Comparison of ENCODE assay signal across 11 mouse cellular contexts in genomic region chr7:34252030-34252429, GRCm38 (mm10). TPM values are rescaled to one million over a fixed set of nuclear protein-coding genes. Genes with fewer than 3 reads are reported as not detected.
DNase-seq lines count a peak whose midpoint lies in the region; ATAC-seq and TF ChIP-seq lines count a peak whose summit lies in the region.
"Had no signal": no experiment of that assay in that cellular context is flagged by ENCODE, and none has a peak within 500 bp of the region (broad histone marks: within the 10 kb centered on the region; RNA-seq: fewer than 3 reads in every experiment).

No protein-coding gene starts in this region.

- DNase-seq in heart, adult 11 months: peak; percentile 75
- no peak for DNase-seq in heart, postnatal 36 days
- peak; percentile 20 for DNase-seq in thymus, adult 2 months
- DNase-seq in thymus, adult 18-20 months: no peak
- peak; percentile 48 for DNase-seq in splenic B cell, adult 2 months (ENCODE audit: low read depth, low spot score)
- DNase-seq in urinary bladder, postnatal 25 days (ENCODE audit: low spot score): no peak
- DNase-seq: gastrocnemius, postnatal 25 days had no signal

- no peak overlapping the region for H3K4me3 ChIP-seq in thymus, adult 2 months (ENCODE audit: control insufficient read depth, insufficient read depth, low read length)
- no peak overlapping the region for H3K4me3 ChIP-seq in kidney, embryonic 16.5 days (ENCODE audit: low read length)

- no peaks in the 10 kb centered on the region for H3K27me3 ChIP-seq in thymus, adult 2 months (ENCODE audit: control insufficient read depth, insufficient read depth, low read length)
- no peaks in the 10 kb centered on the region for H3K27me3 ChIP-seq in splenic B cell, adult 2 months (ENCODE audit: control insufficient read depth, insufficient read depth, low read length, poor library complexity, severe bottlenecking)
- H3K27me3 ChIP-seq in kidney, embryonic 16.5 days (ENCODE audit: insufficient read depth, low read length): no peaks in the 10 kb centered on the region

- H3K9me3 ChIP-seq in kidney, embryonic 16.5 days (ENCODE audit: low read length): no peaks in the 10 kb centered on the region

- WGBS in thymus, adult 2 months: 44% methylated on average over 2 of the region's 2 CpGs
- 59% methylated on average over 2 of the region's 2 CpGs for WGBS in kidney, embryonic 16.5 days

- TF ChIP-seq CTCF in thymus, adult 2 months (IDR thresholded peaks at IDR 0.05; ENCODE audit: borderline replicate concordance, control insufficient read depth, extremely low read depth, insufficient read depth, low read length, poor library complexity): no peak

- H3K4me2 ChIP-seq in kidney, embryonic 16.5 days (replicated peaks; ENCODE audit: low read depth, low read length): no peak overlapping the region

- peaks cover 27% of the 10 kb centered on the region for H3K36me3 ChIP-seq in thymus, adult 2 months (ENCODE audit: control insufficient read depth, insufficient read depth, low read length)
- H3K36me3 ChIP-seq in splenic B cell, adult 2 months (ENCODE audit: control insufficient read depth, insufficient read depth, low read length, poor library complexity, severe bottlenecking): peaks cover 5% of the 10 kb centered on the region
- H3K36me3 ChIP-seq in kidney, embryonic 16.5 days (ENCODE audit: insufficient read depth, low read length): peaks cover 53% of the 10 kb centered on the region

- H3K9ac ChIP-seq in kidney, embryonic 16.5 days (replicated peaks; ENCODE audit: low read length): no peak overlapping the region

- no peak overlapping the region for H3K27ac ChIP-seq in thymus, adult 2 months (ENCODE audit: control insufficient read depth, insufficient read depth, low read length)
- no peak overlapping the region for H3K27ac ChIP-seq in kidney, embryonic 16.5 days (ENCODE audit: low read length)

- no peak for TF ChIP-seq POLR2A in thymus, adult 2 months (IDR thresholded peaks at IDR 0.05; ENCODE audit: control insufficient read depth, extremely low read depth, insufficient read depth, low read length, poor library complexity)

- H3K4me1 ChIP-seq in thymus, adult 2 months (replicated peaks; ENCODE audit: control insufficient read depth, insufficient read depth, low read length): no peaks in the 10 kb centered on the region
- H3K4me1 ChIP-seq in kidney, embryonic 16.5 days (ENCODE audit: insufficient read depth, low read length): no peaks in the 10 kb centered on the region

- peak; percentile 48 for ATAC-seq in granulocyte monocyte progenitor cell, adult 5-6 weeks (replicated peaks; ENCODE audit: poor library complexity, severe bottlenecking)
- ATAC-seq in kidney, embryonic 16.5 days (ENCODE audit: low FRiP score, low TSS enrichment): no peak

- intact Hi-C loops in heart, postnatal 36 days (cut with DNase I): loop anchor here (5.0 kb wide), 1 partner anchor 100 kb away; no protein-coding TSS in a partner anchor

RNA-seq across cellular contexts. Expression of gene Gm6096, which starts 1.2 kb away (rescaled TPM):
- not detected for total RNA-seq in heart, postnatal 36 days (2021)
- polyA plus RNA-seq in thymus, adult 2 months (2012; rRNA removed): not detected in 2 replicates
- not detected in 2 replicates for total RNA-seq in granulocyte monocyte progenitor cell, adult 5-6 weeks (2014; fragmentation: Nextera tagmentation)
- not detected in 2 replicates for total RNA-seq in granulocyte monocyte progenitor cell, adult 5-6 weeks (2017)
- 0.45 and 0.51 TPM in 2 replicates for polyA plus RNA-seq in kidney, embryonic 16.5 days (2015; fragmentation: Nextera tagmentation; extraction: Ambion mirVana)
- total RNA-seq: gastrocnemius, postnatal 25 days; left cerebral cortex, postnatal 14 days; neutrophil, adult 5-6 weeks had no signal

RNA-seq across cellular contexts. Expression of gene Gpi1, which starts 21.9 kb away (rescaled TPM):
- 100 to 1,000 TPM; 520 to 540 TPM for total RNA-seq in heart, postnatal 36 days (2021)
- 265 and 304 TPM in 2 replicates for polyA plus RNA-seq in thymus, adult 2 months (2012; rRNA removed)
- total RNA-seq in granulocyte monocyte progenitor cell, adult 5-6 weeks (2014; fragmentation: Nextera tagmentation): 653 and 773 TPM in 2 replicates
- total RNA-seq in granulocyte monocyte progenitor cell, adult 5-6 weeks (2017): 606 and 815 TPM in 2 replicates
- 424 and 436 TPM in 2 replicates for polyA plus RNA-seq in kidney, embryonic 16.5 days (2015; fragmentation: Nextera tagmentation; extraction: Ambion mirVana)

RNA-seq across cellular contexts. Expression of gene Pdcd2l, which starts 55.6 kb away (rescaled TPM):
- total RNA-seq in heart, postnatal 36 days (2021): 10 to 100 TPM; 21.9 to 22.1 TPM
- polyA plus RNA-seq in thymus, adult 2 months (2012; rRNA removed): 39.5 and 40.6 TPM in 2 replicates
- 32.8 and 40.4 TPM in 2 replicates for total RNA-seq in granulocyte monocyte progenitor cell, adult 5-6 weeks (2014; fragmentation: Nextera tagmentation)
- 18.3 and 39.8 TPM in 2 replicates for total RNA-seq in granulocyte monocyte progenitor cell, adult 5-6 weeks (2017)
- 70.4 and 77.0 TPM in 2 replicates for polyA plus RNA-seq in kidney, embryonic 16.5 days (2015; fragmentation: Nextera tagmentation; extraction: Ambion mirVana)

Comparison
In these comparisons a context has a peak if more than half of its experiments do, and no peak if none do; other contexts are left out.
1. DNase-seq: peak in heart, adult 11 months (single experiment), thymus, adult 2 months (single experiment) and splenic B cell, adult 2 months (single experiment); none in heart, postnatal 36 days (0 of 2), thymus, adult 18-20 months (0 of 2) and urinary bladder, postnatal 25 days (single experiment).